Mouse (Mus musculus) retina, embryonic 14.5 days (tissue): Measurements from ENCODE around the gene Sult6b2.

Experiments
- DNase-seq: peaks from one replicate; pipeline ENCODE4 v3.0.0-alpha.2; 2015; ENCODE audit warnings: low spot score

The Sult6b2 gene

GRCm38 (mm10) chr6:142810239-142810638 is 5.9 kb upstream of the Sult6b2 start:
- no peak for DNase-seq

GRCm38 (mm10) chr6:142809373-142810098 is 5.2 kb upstream of the Sult6b2 start:
- no peak for DNase-seq

GRCm38 (mm10) chr6:142806326-142806725 is 2.0 kb upstream of the Sult6b2 start:
- no peak for DNase-seq

- no peak for DNase-seq
These were observed 1.4 kb downstream of the Sult6b2 start for GRCm38 (mm10) chr6:142802617-142803525.

- no peak for DNase-seq
These were observed 2.6 kb downstream of the Sult6b2 start for GRCm38 (mm10) chr6:142801687-142802086.

GRCm38 (mm10) chr6:142799704-142800374 is 4.5 kb downstream of the Sult6b2 start:
- no peak for DNase-seq

GRCm38 (mm10) chr6:142798837-142799236 is 5.5 kb downstream of the Sult6b2 start:
- DNase-seq: no peak

- DNase-seq: no peak
These were observed 6.3 kb downstream of the Sult6b2 start for GRCm38 (mm10) chr6:142797996-142798395.

GRCm38 (mm10) chr6:142795655-142796441 is 8.5 kb downstream of the Sult6b2 start:
- no peak for DNase-seq

GRCm38 (mm10) chr6:142795087-142795486 is 9.2 kb downstream of the Sult6b2 start:
- no peak for DNase-seq

- peak; percentile 35 for DNase-seq
These were observed 10.8 kb downstream of the Sult6b2 start for GRCm38 (mm10) chr6:142793468-142793867.

- peak; percentile 79 for DNase-seq
These were observed 11.9 kb downstream of the Sult6b2 start for GRCm38 (mm10) chr6:142792241-142792968.

- DNase-seq: no peak
These were observed 14.6 kb downstream of the Sult6b2 start for GRCm38 (mm10) chr6:142789736-142790135.

GRCm38 (mm10) chr6:142788042-142788987 is 16.0 kb downstream of the Sult6b2 start:
- no peak for DNase-seq

- no peak for DNase-seq
These were observed 18.2 kb downstream of the Sult6b2 start for GRCm38 (mm10) chr6:142786106-142786505.

GRCm38 (mm10) chr6:142785343-142785742 is 19.0 kb downstream of the Sult6b2 start:
- peak; percentile 82 for DNase-seq

GRCm38 (mm10) chr6:142781286-142781685 is 23.0 kb downstream of the Sult6b2 start:
- DNase-seq: peak; percentile 65

GRCm38 (mm10) chr6:142780574-142781033 is 23.7 kb downstream of the Sult6b2 start:
- DNase-seq: peak; percentile 73

- peak; percentile 72 for DNase-seq
These were observed 24.3 kb downstream of the Sult6b2 start for GRCm38 (mm10) chr6:142779812-142780573.
